Mouse (Mus musculus) spleen, adult 10 weeks (tissue): ENCODE results near the gene Celf6. TPM values are rescaled to one million over a fixed set of nuclear protein-coding genes. Genes with fewer than 3 reads are reported as not detected.

Source experiments
- polyA plus RNA-seq: library from polyadenylated mRNA; stranded (reverse); fragments of 350-450 nt; fragmentation: Illumina TruSeq; extraction: RNeasy Lipid Tissue Mini Kit (QIAGEN cat#74804); gene quantifications from one replicate; pipeline ENCODE4 v1.2.3, GENCODE M21; 2015; ENCODE audit warnings: low replicate concordance; ENCODE audit not compliant: insufficient read depth

The Celf6 gene
- not detected for polyA plus RNA-seq

GRCm38 (mm10) chr9:59577844-59578504 is at the start of gene Celf6:
TSS of gene Celf6 (plus strand) at chr9:59577917.

DNA sequence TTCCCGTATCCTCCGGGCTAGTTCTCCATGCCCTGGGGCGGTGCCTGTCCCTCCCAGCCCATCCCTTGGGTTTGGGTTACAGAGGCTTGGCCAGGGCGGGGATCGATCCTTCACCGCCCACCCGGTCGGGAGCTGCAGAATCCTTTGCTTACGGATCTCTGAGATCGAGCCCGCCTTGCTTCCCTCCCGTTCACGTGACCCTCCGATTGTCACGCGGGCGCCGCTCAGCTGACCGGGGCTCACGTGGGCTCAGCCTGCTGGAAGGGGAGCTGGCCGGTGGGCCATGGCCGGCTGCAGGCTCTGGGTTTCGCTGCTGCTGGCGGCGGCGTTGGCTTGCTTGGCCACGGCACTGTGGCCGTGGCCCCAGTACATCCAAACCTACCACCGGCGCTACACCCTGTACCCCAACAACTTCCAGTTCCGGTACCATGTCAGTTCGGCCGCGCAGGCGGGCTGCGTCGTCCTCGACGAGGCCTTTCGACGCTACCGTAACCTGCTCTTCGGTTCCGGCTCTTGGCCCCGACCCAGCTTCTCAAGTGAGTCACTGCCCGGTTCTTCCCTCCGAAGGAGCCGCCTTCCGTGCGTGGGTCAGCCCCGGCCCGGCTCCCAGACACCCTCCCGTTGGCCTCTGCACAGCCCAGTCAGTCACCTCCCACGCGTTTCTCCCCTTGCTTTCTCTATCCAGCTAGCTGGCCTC is 38.1 kb upstream of the Celf6 start, which contains the start of the genes Hexa and Tmem202:
Gene Hexa (plus strand): TSS at position 100 of the 697 bp plus-strand sequence.
Gene Tmem202 (minus strand): TSS at position 407 of the 697 bp plus-strand sequence.

GRCm38 (mm10) chr9:59616622-59617306 is 39.0 kb downstream of the Celf6 start, which contains the start of gene Parp6:
TSS of gene Parp6 (plus strand) at chr9:59617284.

DNA sequence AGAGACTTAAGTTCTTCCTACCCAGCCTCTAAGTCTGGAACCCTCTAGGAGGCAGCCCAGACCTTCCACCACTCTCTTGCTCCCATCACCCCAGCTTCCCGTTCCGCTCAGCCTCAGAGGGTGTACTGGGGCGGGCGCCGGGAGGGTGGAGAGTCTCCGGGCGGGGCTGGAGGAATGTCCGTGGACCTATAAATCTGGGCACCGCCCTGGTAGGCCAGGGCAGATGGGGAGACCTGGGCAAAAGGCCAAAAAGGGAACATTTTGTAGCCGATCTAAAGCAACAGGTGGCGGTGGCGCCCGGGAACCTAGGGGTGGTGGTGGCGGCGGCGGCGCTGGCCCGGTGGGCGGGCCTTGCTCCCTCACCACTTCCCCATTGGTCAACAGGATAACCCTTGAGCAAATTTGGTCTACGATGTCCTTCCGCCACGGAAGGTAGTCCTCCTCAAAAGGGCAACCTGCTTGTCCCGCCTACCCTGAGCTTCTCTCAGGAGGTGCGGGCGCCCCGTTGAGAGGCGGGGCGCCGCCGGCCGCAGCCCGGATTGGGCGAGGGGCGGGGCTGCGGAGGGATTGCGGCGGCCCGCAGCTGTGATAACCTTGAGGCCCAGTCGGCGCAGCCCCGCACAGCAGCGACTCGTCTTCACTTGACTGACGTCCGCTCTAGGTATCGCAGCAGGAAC is 78.4 kb downstream of the Celf6 start, which contains the start of gene Pkm:
Gene Pkm (plus strand): TSS at position 411 of the 677 bp plus-strand sequence.

Other genes starting within 250 kb of the Celf6 start
- gene Bbs4, start 224.4 kb upstream of the Celf6 start, polyA plus RNA-seq = 10.9 TPM
- gene Arih1, start 91.3 kb upstream of the Celf6 start, polyA plus RNA-seq = 106 TPM
- gene Hexa, start 38.4 kb upstream of the Celf6 start, polyA plus RNA-seq = 118 TPM
- 0.44 TPM for gene Tmem202, start 38.1 kb upstream of the Celf6 start, polyA plus RNA-seq
- 57.8 TPM for gene Parp6, start 39.4 kb downstream of the Celf6 start, polyA plus RNA-seq
- gene Pkm, start 78.5 kb downstream of the Celf6 start, polyA plus RNA-seq = 156 TPM
- gene Gramd2, start 102.2 kb downstream of the Celf6 start, polyA plus RNA-seq = 4.1 TPM
- gene Senp8, start 172.8 kb downstream of the Celf6 start, polyA plus RNA-seq = 10.3 TPM
- gene Myo9a, start 173.0 kb downstream of the Celf6 start, polyA plus RNA-seq = 31.7 TPM